Comparison of ENCODE assay signal across 21 mouse cellular contexts in genomic region chr1:90386792-90387191, GRCm38 (mm10).
DNase-seq lines count a peak whose midpoint lies in the region; ATAC-seq lines count a peak whose summit lies in the region.
"Had no signal": no experiment of that assay in that cellular context is flagged by ENCODE, and none has a peak within 500 bp of the region (broad histone marks: within the 10 kb centered on the region; RNA-seq: fewer than 3 reads in every experiment).

No protein-coding gene starts in this region.

- H3K9me3 ChIP-seq in embryonic facial prominence, embryonic 14.5 days (ENCODE audit: control insufficient read depth, low read length) = no peaks in the 10 kb centered on the region
- H3K9me3 ChIP-seq in embryonic facial prominence, embryonic 10.5 days = no peaks in the 10 kb centered on the region
- no peaks in the 10 kb centered on the region for H3K9me3 ChIP-seq in hindbrain, embryonic 16.5 days (ENCODE audit: control insufficient read depth, low read length)
- H3K9me3 ChIP-seq: embryonic facial prominence, embryonic 13.5 days; forebrain, embryonic 10.5 days; forebrain, embryonic 12.5 days had no signal

- no peak overlapping the region for H3K4me2 ChIP-seq in embryonic facial prominence, embryonic 14.5 days (ENCODE audit: low read depth, low read length)
- H3K4me2 ChIP-seq in hindbrain, embryonic 16.5 days (ENCODE audit: low read length) = no peak overlapping the region
- H3K4me2 ChIP-seq: embryonic facial prominence, embryonic 13.5 days; forebrain, embryonic 12.5 days had no signal

- no peak for ATAC-seq in embryonic facial prominence, embryonic 14.5 days (ENCODE audit: low read depth)
- no peak for ATAC-seq in hindbrain, embryonic 16.5 days
- ATAC-seq: forebrain, embryonic 14.5 days; forebrain, embryonic 16.5 days had no signal

- H3K9ac ChIP-seq in embryonic facial prominence, embryonic 14.5 days (ENCODE audit: low read depth, low read length) = no peak overlapping the region
- H3K9ac ChIP-seq in hindbrain, embryonic 16.5 days (ENCODE audit: low read depth, low read length) = no peak overlapping the region
- H3K9ac ChIP-seq: embryonic facial prominence, embryonic 13.5 days; forebrain, embryonic 12.5 days had no signal

- no peak overlapping the region for H3K27ac ChIP-seq in embryonic facial prominence, embryonic 14.5 days (replicated peaks; ENCODE audit: low read depth, low read length)
- H3K27ac ChIP-seq in embryonic facial prominence, embryonic 10.5 days (replicated peaks) = no peak overlapping the region
- H3K27ac ChIP-seq in hindbrain, embryonic 16.5 days (ENCODE audit: low read depth, low read length) = no peak overlapping the region
- H3K27ac ChIP-seq: embryonic facial prominence, embryonic 13.5 days; forebrain, embryonic 10.5 days; forebrain, embryonic 12.5 days had no signal

- peak; percentile 34 for DNase-seq in embryonic facial prominence, embryonic 14.5 days (ENCODE audit: low spot score)
- no peak for DNase-seq in embryonic facial prominence, embryonic 10.5 days (ENCODE audit: low spot score)
- DNase-seq in layer of hippocampus, postnatal 10 days (ENCODE audit: low spot score in 2 of 2) = peak; percentile 26 to 30
- no peak for DNase-seq in layer of hippocampus, adult 11-12 months (ENCODE audit: low spot score)
- peak; percentile 24 for DNase-seq in mesoderm, embryonic 11.5 days (ENCODE audit: low read depth, low spot score)
- DNase-seq in cerebellum, adult 8-10 months = no peak
- DNase-seq: adrenal gland, adult 2 months; adrenal gland, postnatal 10 days; adrenal gland, postnatal 25 days; B cell, adult 2 months; cerebellum, adult 11 months; cerebellum, adult 18-20 months; cerebellum, adult 9-10 months; cerebellum, postnatal 10 days; cerebellum, postnatal 25 days had no signal

- H3K4me1 ChIP-seq in embryonic facial prominence, embryonic 14.5 days (ENCODE audit: control insufficient read depth, insufficient read depth, low read length) = peaks cover 13% of the 10 kb centered on the region
- H3K4me1 ChIP-seq in embryonic facial prominence, embryonic 10.5 days = peaks cover 4% of the 10 kb centered on the region; the same call in 1 of the 2 replicates
- no peaks in the 10 kb centered on the region for H3K4me1 ChIP-seq in hindbrain, embryonic 16.5 days (ENCODE audit: control insufficient read depth, insufficient read depth, low read depth, low read length)
- H3K4me1 ChIP-seq: forebrain, embryonic 10.5 days; forebrain, embryonic 12.5 days had no signal

- H3K36me3 ChIP-seq in embryonic facial prominence, embryonic 14.5 days (ENCODE audit: control insufficient read depth, insufficient read depth, low read length) = no peaks in the 10 kb centered on the region
- H3K36me3 ChIP-seq in embryonic facial prominence, embryonic 10.5 days (replicated peaks) = no peaks in the 10 kb centered on the region
- no peaks in the 10 kb centered on the region for H3K36me3 ChIP-seq in hindbrain, embryonic 16.5 days (ENCODE audit: control insufficient read depth, insufficient read depth, low read length)
- H3K36me3 ChIP-seq: embryonic facial prominence, embryonic 13.5 days; forebrain, embryonic 10.5 days; forebrain, embryonic 12.5 days had no signal

- WGBS in embryonic facial prominence, embryonic 14.5 days = 71% methylated on average over 7 of the region's 7 CpGs
- 89% methylated on average over 7 of the region's 7 CpGs for WGBS in embryonic facial prominence, embryonic 10.5 days
- WGBS in hindbrain, embryonic 16.5 days = 87% methylated on average over 7 of the region's 7 CpGs

- H3K4me3 ChIP-seq in embryonic facial prominence, embryonic 14.5 days (ENCODE audit: low read depth, low read length) = no peak overlapping the region
- no peak overlapping the region for H3K4me3 ChIP-seq in embryonic facial prominence, embryonic 10.5 days
- no peak overlapping the region for H3K4me3 ChIP-seq in hindbrain, embryonic 16.5 days (ENCODE audit: low read length)
- H3K4me3 ChIP-seq: embryonic facial prominence, embryonic 13.5 days; forebrain, embryonic 10.5 days; forebrain, embryonic 12.5 days had no signal

- H3K27me3 ChIP-seq in embryonic facial prominence, embryonic 14.5 days (replicated peaks; ENCODE audit: control insufficient read depth, insufficient read depth, low read length) = no peaks in the 10 kb centered on the region
- H3K27me3 ChIP-seq in embryonic facial prominence, embryonic 10.5 days (replicated peaks; ENCODE audit: low read depth, poor library complexity, severe bottlenecking) = no peaks in the 10 kb centered on the region
- H3K27me3 ChIP-seq in hindbrain, embryonic 16.5 days (replicated peaks; ENCODE audit: control insufficient read depth, insufficient read depth, low read length) = no peaks in the 10 kb centered on the region
- H3K27me3 ChIP-seq: embryonic facial prominence, embryonic 13.5 days; forebrain, embryonic 12.5 days had no signal

Comparison
In these comparisons a context has a peak if more than half of its experiments do, and no peak if none do; other contexts are left out.
1. DNase-seq: peak in embryonic facial prominence, embryonic 14.5 days (single experiment), layer of hippocampus, postnatal 10 days (2 of 2) and mesoderm, embryonic 11.5 days (single experiment); none in embryonic facial prominence, embryonic 10.5 days (single experiment), layer of hippocampus, adult 11-12 months (single experiment) and cerebellum, adult 8-10 months (single experiment).